Mouse (Mus musculus) neural tube, embryonic 15.5 days (tissue): ENCODE data around the gene Cnn1. TPM values are rescaled to one million over a fixed set of nuclear protein-coding genes. Genes with fewer than 3 reads are reported as not detected.

Source experiments
- ATAC-seq: fragments of 200-750 bp; cut with Nextera tagmentation; 2 replicates; pipeline ENCODE4 v1.8.0; 2017; ENCODE audit warnings: mild to moderate bottlenecking, moderate TSS enrichment, moderate library complexity; ENCODE audit not compliant: low FRiP score
- H3K27ac ChIP-seq: fragments of 300-500 bp; sonication (generic); replicated peaks from 2 replicates; pipeline ENCODE4 v1.5.1; 2015; ENCODE audit warnings: mild to moderate bottlenecking, inconsistent platforms
- H3K27me3 ChIP-seq: fragments of 300-500 bp; sonication (generic); replicated peaks from 2 replicates; pipeline ENCODE4 v1.6.1; 2015; ENCODE audit warnings: inconsistent platforms
- H3K36me3 ChIP-seq: fragments of 300-500 bp; sonication (generic); 2 replicates; pipeline ENCODE4 v1.6.1; 2015; ENCODE audit warnings: inconsistent platforms
- H3K4me1 ChIP-seq: fragments of 300-500 bp; sonication (generic); 2 replicates; pipeline ENCODE4 v1.6.1; 2015; ENCODE audit warnings: inconsistent platforms
- H3K4me2 ChIP-seq: fragments of 300-500 bp; sonication (generic); 2 replicates; pipeline ENCODE4 v1.6.1; 2015; ENCODE audit warnings: inconsistent platforms, mild to moderate bottlenecking, moderate library complexity
- H3K4me3 ChIP-seq: fragments of 300-500 bp; sonication (generic); replicated peaks from 2 replicates; pipeline ENCODE4 v1.5.1; 2015; ENCODE audit warnings: mild to moderate bottlenecking, inconsistent platforms
- H3K9ac ChIP-seq: fragments of 300-500 bp; sonication (generic); replicated peaks from 2 replicates; pipeline ENCODE4 v1.6.1; 2015; ENCODE audit warnings: mild to moderate bottlenecking, inconsistent platforms
- H3K9me3 ChIP-seq: fragments of 300-500 bp; sonication (generic); replicated peaks from 2 replicates; pipeline ENCODE4 v1.6.1; 2016; ENCODE audit warnings: inconsistent platforms
- WGBS: fragments of 180-500 bp; shearing (Covaris S2); methylation state at CpG from one replicate; pipeline ENCODE4 v1.1.7; 2015; ENCODE audit warnings: mixed read lengths; 5-methylcytosine and 5-hydroxymethylcytosine counted together
- polyA plus RNA-seq: library from polyadenylated mRNA; unstranded; fragments of >200 nt; fragmentation: Nextera tagmentation; extraction: Ambion mirVana; gene quantifications from 2 replicates; pipeline ENCODE4 v1.2.1, GENCODE M21; 2015

The Cnn1 gene
- polyA plus RNA-seq, 1 experiment from 2014 or later: 0.84 TPM

- H3K9ac ChIP-seq: peak within 1 kb of the TSS; percentile 89
- H3K27ac ChIP-seq: peak within 1 kb of the TSS; percentile 81
- 0 out of 2 replicates have a peak, but pooled peaks cover under 1% of the 10 kb centered on the region for H3K27me3 ChIP-seq
- ATAC-seq: peak; percentile 96
- 0% methylated on average over 52 of the region's 52 CpGs for WGBS
- peak within 1 kb of the TSS; percentile 94 for H3K4me3 ChIP-seq
- peaks cover 28% of the 10 kb centered on the region for H3K4me1 ChIP-seq
- no peaks in the 10 kb centered on the region for H3K9me3 ChIP-seq
- peak within 1 kb of the TSS; percentile 85 for H3K4me2 ChIP-seq
- H3K36me3 ChIP-seq: peaks cover 20% of the 10 kb centered on the region
Measured at GRCm38 (mm10) chr9:22116740-22117426, 17.9 kb downstream of the Cnn1 start, which contains the start of gene Elof1. Elof1 (minus strand) TSS chr9:22117172.

DNA sequence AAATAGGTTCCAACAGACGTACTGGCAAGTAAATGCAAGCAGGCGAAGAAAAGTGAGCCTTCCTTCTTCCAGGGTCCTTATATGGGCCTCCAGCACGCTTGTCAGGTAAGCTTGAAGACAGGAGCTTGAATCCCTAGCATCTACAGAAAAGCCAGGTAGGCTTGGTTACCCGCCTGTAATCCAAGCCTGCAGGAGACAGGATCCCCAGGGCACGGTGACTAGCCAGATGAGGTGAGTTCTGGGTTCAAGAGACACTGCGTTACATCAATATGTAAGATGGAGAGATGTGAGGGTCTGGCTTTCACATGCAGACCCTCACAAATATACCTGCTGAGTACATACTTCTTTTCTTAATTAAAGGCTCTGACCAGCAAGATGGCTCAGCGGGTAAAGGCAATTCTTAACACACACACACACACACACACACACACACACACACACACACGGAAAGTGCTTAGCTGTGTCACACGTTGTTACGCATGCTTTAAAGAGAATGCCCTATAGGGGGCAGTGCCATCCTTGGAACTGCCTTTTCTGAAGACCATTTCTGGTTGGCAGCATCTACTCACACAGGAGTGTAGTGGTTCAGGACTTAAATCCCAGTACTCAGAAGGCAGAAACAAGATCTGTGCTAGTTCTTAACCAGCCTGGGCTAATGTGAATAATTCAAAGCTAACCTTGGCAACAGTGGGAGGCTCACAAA, 18.9 kb downstream of the Cnn1 start:
- H3K27me3 ChIP-seq: peaks cover 6% of the 10 kb centered on the region; the same call in 1 of the 2 replicates
- H3K4me3 ChIP-seq: peak overlapping the region; percentile 94
- peak overlapping the region; percentile 85 for H3K4me2 ChIP-seq
- H3K36me3 ChIP-seq: peaks cover 10% of the 10 kb centered on the region
- no peaks in the 10 kb centered on the region for H3K9me3 ChIP-seq
- peak overlapping the region; percentile 71 for H3K9ac ChIP-seq
- H3K27ac ChIP-seq: peak overlapping the region; percentile 81; the same call in 1 of the 2 replicates
- WGBS: 40% methylated on average over 10 of the region's 10 CpGs
- peak; percentile 6; the same call in 1 of the 2 replicates for ATAC-seq
- H3K4me1 ChIP-seq: peaks cover 28% of the 10 kb centered on the region

DNA sequence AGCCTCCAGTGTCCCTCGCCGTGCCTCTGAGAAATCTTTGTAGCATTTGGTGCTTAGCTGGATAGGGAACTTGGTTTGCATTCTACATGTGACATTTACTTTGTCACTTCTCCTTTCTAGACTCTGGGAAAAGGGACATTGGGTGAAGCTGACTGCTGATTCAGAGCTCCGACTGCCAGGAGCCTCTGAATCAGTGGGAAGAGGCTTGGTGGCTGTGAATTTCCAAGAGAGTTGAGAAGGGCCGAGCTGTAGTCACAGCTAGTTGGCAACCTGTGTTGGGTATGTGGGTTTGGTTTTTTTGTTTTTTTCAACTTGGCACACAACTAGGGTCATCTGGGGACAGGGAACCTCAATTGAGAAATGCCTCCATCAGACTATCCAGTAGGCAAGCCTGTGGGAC, 20.5 kb downstream of the Cnn1 start:
- no peak overlapping the region for H3K4me3 ChIP-seq
- peaks cover 24% of the 10 kb centered on the region for H3K4me1 ChIP-seq
- peaks cover 6% of the 10 kb centered on the region; the same call in 1 of the 2 replicates for H3K27me3 ChIP-seq
- H3K4me2 ChIP-seq: no peak overlapping the region
- ATAC-seq: no peak
- H3K9me3 ChIP-seq: no peaks in the 10 kb centered on the region
- H3K27ac ChIP-seq: no peak overlapping the region
- H3K36me3 ChIP-seq: no peaks in the 10 kb centered on the region
- H3K9ac ChIP-seq: no peak overlapping the region
- WGBS: 90% methylated on average over 4 of the region's 4 CpGs

- Histone ChIP-seq H3K9ac (no peak overlapping the region), H3K4me1 (peaks cover 9% of the 10 kb centered on the region), H3K27ac (no peak overlapping the region), H3K27me3 (peaks cover 6% of the 10 kb centered on the region; the same call in 1 of the 2 replicates), H3K4me2 (no peak overlapping the region), H3K4me3 (no peak overlapping the region), H3K36me3 (no peaks in the 10 kb centered on the region), H3K9me3 (no peaks in the 10 kb centered on the region)
- ATAC-seq: no peak
Measured at GRCm38 (mm10) chr9:22121545-22121944, 22.5 kb downstream of the Cnn1 start.

DNA sequence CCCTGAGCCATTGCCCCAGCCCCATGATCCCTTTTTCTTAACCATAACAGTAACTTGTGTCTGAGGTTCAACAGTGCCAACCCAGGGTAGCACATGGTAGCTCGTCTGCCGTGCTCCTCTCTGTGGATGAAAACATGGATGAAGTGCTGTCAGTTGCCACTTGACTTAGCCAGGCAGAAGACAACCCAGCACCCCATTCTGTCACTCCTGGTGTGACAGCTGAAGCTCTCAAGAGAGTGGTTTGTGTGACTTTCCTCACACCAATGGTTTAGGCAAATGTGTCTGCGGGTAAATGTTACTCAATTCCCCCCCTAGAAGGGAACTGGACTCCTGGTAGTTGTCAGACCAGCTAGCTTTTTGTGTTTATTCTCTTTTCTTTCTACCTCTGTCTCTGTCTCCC, 23.0 kb downstream of the Cnn1 start:
- Histone ChIP-seq H3K4me3 (no peak overlapping the region), H3K27me3 (peaks cover 6% of the 10 kb centered on the region; the same call in 1 of the 2 replicates), H3K4me2 (no peak overlapping the region), H3K36me3 (no peaks in the 10 kb centered on the region), H3K4me1 (peaks cover 9% of the 10 kb centered on the region), H3K9ac (no peak overlapping the region), H3K9me3 (no peaks in the 10 kb centered on the region), H3K27ac (no peak overlapping the region)
- ATAC-seq: no peak
- 82% methylated on average over 3 of the region's 3 CpGs for WGBS

GRCm38 (mm10) chr9:22123069-22123609, 24.1 kb downstream of the Cnn1 start:
- 91% methylated on average over 7 of the region's 7 CpGs for WGBS
- peaks cover 6% of the 10 kb centered on the region; the same call in 1 of the 2 replicates for H3K27me3 ChIP-seq
- H3K4me2 ChIP-seq: no peak overlapping the region
- no peaks in the 10 kb centered on the region for H3K9me3 ChIP-seq
- no peaks in the 10 kb centered on the region for H3K36me3 ChIP-seq
- H3K9ac ChIP-seq: no peak overlapping the region
- H3K27ac ChIP-seq: no peak overlapping the region
- H3K4me3 ChIP-seq: no peak overlapping the region
- peaks cover under 1% of the 10 kb centered on the region; the same call in 1 of the 2 replicates for H3K4me1 ChIP-seq
- ATAC-seq: no peak

DNA sequence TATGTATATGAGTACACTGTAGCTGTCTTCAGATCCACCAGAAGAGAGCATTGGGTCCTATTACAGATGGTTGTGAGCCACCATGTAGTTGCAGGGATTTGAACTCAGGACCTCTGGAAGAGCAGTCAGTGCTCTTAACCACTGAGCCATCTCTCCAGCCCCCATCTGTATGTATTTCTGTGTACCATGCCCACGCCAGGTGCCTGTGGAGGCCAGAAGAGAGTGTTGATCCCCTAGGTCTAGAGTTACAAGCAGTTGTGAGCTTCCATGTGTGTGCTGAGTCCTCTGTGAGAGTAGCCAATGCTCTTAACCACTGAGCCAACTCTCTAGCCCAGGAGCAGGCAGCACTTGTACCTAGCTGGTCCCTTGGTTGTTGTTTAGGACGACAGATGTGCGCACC, 25.2 kb downstream of the Cnn1 start:
- 91% methylated on average over 3 of the region's 3 CpGs for WGBS
- H3K9me3 ChIP-seq: no peaks in the 10 kb centered on the region
- no peaks in the 10 kb centered on the region for H3K36me3 ChIP-seq
- peaks cover 6% of the 10 kb centered on the region; the same call in 1 of the 2 replicates for H3K27me3 ChIP-seq
- no peak overlapping the region for H3K9ac ChIP-seq
- no peaks in the 10 kb centered on the region for H3K4me1 ChIP-seq
- H3K4me2 ChIP-seq: no peak overlapping the region
- H3K4me3 ChIP-seq: no peak overlapping the region
- ATAC-seq: no peak
- H3K27ac ChIP-seq: no peak overlapping the region

DNA sequence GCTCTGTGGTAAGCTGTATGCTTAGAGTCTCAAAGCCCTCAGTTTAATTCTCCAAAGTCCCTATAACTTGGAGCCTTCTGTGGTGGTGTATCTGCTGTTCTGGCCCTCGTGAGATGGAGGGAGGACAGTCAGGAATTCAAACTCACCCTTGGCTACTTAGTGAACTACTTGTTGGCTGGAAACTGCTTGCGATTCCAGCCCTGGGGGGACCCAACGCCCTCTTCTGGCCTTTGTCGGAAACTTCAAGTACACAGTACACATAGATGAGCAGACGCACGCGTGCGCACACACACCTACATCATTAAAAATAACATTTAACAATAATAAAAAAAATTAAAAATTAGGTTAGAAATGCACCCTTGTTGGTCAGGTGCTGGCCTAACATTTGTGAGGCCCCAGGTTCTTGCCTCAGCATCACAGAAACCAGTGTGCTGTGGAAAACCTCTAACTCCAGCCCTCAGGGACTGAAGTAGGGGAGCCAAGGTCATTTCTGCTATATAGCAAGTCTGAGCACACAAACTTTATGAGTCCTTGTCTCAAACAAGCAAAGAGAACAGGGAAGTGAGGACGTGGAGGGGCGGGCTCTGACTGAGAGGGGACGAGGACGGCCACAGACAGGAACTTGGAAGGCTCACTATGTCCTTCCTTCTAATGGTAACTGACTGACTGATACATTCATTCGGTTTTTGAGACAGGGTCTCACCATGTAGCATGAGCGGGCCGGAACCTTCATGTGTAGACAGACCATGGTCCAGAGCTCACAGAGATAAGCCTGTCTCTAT, 26.4 kb downstream of the Cnn1 start:
- Histone ChIP-seq H3K4me2 (no peak overlapping the region), H3K4me1 (no peaks in the 10 kb centered on the region), H3K9me3 (no peaks in the 10 kb centered on the region), H3K9ac (no peak overlapping the region), H3K27ac (no peak overlapping the region), H3K36me3 (no peaks in the 10 kb centered on the region), H3K4me3 (no peak overlapping the region), H3K27me3 (peaks cover 9% of the 10 kb centered on the region)
- no peak for ATAC-seq
- WGBS: 91% methylated on average over 15 of the region's 15 CpGs

DNA sequence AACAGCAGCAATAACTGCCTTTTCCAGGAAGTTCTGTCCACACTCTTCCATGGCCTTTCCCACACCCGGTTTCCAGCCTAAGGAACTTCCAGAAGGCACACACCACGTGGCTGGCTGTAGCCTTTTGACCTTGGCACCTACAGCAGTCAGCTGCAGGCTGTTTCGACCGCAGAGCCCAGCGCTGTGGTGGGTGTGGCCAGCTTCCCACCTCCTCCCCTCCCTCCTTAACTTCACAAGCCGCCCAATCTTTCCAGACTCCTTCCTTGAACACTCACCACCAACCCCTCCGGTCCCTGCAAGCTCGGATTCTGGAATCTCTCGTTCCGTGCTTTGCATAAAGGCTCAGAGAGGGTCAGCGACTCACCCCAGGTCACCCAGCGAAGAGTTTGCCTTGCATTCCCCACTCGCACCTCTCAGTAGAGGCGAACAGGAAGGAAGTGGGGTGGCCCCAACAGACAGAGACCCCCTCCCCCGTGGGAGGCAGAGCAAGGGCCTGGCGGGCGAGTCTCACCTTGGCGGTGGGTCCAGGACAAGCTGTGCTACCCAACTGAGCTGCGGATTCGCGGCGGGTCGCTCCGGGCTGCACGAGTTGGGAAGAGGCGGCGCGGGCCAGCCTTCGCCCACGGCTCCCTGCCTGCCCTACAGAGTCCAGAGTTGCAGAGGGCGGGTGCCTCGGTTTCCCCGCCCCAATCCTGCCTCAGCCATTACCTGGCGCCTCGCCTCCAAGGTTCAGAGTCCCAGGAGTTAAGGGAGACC, 32.4 kb downstream of the Cnn1 start:
- no peak for ATAC-seq
- no peak overlapping the region for H3K9ac ChIP-seq
- peak overlapping the region; percentile 46 for H3K4me2 ChIP-seq
- H3K27me3 ChIP-seq: peaks cover 27% of the 10 kb centered on the region
- peaks cover 9% of the 10 kb centered on the region for H3K4me1 ChIP-seq
- no peak overlapping the region for H3K27ac ChIP-seq
- no peaks in the 10 kb centered on the region for H3K9me3 ChIP-seq
- no peaks in the 10 kb centered on the region for H3K36me3 ChIP-seq
- 3% methylated on average over 35 of the region's 35 CpGs for WGBS
- H3K4me3 ChIP-seq: peak overlapping the region; percentile 19

GRCm38 (mm10) chr9:22132220-22132619, 33.2 kb downstream of the Cnn1 start:
- Histone ChIP-seq H3K4me3 (no peak overlapping the region), H3K9me3 (no peaks in the 10 kb centered on the region), H3K36me3 (no peaks in the 10 kb centered on the region), H3K4me1 (peaks cover 11% of the 10 kb centered on the region), H3K4me2 (peak overlapping the region; percentile 46), H3K27me3 (peaks cover 27% of the 10 kb centered on the region), H3K9ac (no peak overlapping the region), H3K27ac (no peak overlapping the region)
- 51% methylated on average over 11 of the region's 11 CpGs for WGBS
- no peak for ATAC-seq
